Mouse (Mus musculus): Measurements from ENCODE around the gene Ier3.

- TF ChIP-seq POLR2A (IDR thresholded peaks at IDR 0.05; ENCODE audit: low read depth, low read length) (no peak), CTCF (conservative IDR thresholded peaks at IDR 0.05; ENCODE audit: insufficient read depth, insufficient read length, low read depth, low read length) (no peak)
Measured at GRCm38 (mm10) chr17:35783944-35784343, 37.5 kb upstream of the Ier3 start.
